ENCODE assay signal across 8 mouse cellular contexts in the genomic region with DNA sequence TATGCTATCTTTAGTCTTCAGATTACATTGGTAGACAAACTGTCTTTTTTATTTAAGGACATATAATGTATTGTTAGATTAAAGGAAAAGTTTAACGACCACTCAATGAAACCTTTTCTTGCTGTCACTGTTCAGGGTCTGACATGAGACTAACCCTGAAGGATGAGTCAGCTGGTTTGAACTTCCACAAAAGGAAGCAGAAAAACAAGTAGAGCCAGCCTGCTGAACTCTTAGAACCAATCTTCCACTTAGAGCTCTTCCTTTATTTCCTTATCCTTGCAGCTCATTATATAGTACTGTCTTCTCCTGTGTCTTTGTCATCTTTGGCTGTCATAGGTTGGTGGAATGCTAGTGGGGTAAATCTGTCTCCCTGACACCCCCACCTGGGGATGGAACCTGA. TPM values are rescaled to one million over a fixed set of nuclear protein-coding genes. Genes with fewer than 3 reads are reported as not detected.
DNase-seq lines count a peak whose midpoint lies in the region; ATAC-seq and TF ChIP-seq lines count a peak whose summit lies in the region.

No protein-coding gene starts in this region.

- TF ChIP-seq CTCF in cortical plate, adult 2 months (IDR thresholded peaks at IDR 0.05; ENCODE audit: extremely low read depth, insufficient read depth, low read length): no peak
- no peak for TF ChIP-seq CTCF in midbrain, postnatal 0 days (IDR thresholded peaks at IDR 0.05)

- DNase-seq in kidney, adult 9 months: no peak
- no peak for DNase-seq in intestine, embryonic 14.5 days (ENCODE audit: low spot score)
- no peak for DNase-seq in midbrain, postnatal 0 days (ENCODE audit: low spot score)
- no peak for DNase-seq in natural killer cell, adult 2 months (ENCODE audit: low spot score in 2 of 2)
- no peak for DNase-seq in ovary, postnatal 36 days (ENCODE audit: low spot score)
- no peak for DNase-seq in kidney, postnatal 14 days

- H3K27ac ChIP-seq in kidney, embryonic 14.5 days (ENCODE audit: low read depth, low read length): no peak overlapping the region
- no peak overlapping the region for H3K27ac ChIP-seq in cortical plate, adult 2 months (ENCODE audit: insufficient read depth, low read length)
- no peak overlapping the region for H3K27ac ChIP-seq in intestine, embryonic 14.5 days (ENCODE audit: low read depth)
- no peak overlapping the region for H3K27ac ChIP-seq in midbrain, postnatal 0 days (ENCODE audit: low read depth, low read length)

- no peak for TF ChIP-seq POLR2A in cortical plate, adult 2 months (IDR thresholded peaks at IDR 0.05; ENCODE audit: extremely low read depth, insufficient read depth, low read length)

- H3K27me3 ChIP-seq in kidney, embryonic 14.5 days (ENCODE audit: control insufficient read depth, insufficient read depth, low read length): no peaks in the 10 kb centered on the region
- no peaks in the 10 kb centered on the region for H3K27me3 ChIP-seq in intestine, embryonic 14.5 days (replicated peaks; ENCODE audit: control insufficient read depth, insufficient read depth, low read length)
- H3K27me3 ChIP-seq in midbrain, postnatal 0 days (ENCODE audit: insufficient read depth, low read length): no peaks in the 10 kb centered on the region

- H3K9me3 ChIP-seq in kidney, embryonic 14.5 days (ENCODE audit: control insufficient read depth, low read length): no peaks in the 10 kb centered on the region
- no peaks in the 10 kb centered on the region for H3K9me3 ChIP-seq in intestine, embryonic 14.5 days (ENCODE audit: control insufficient read depth, low read length)
- H3K9me3 ChIP-seq in midbrain, postnatal 0 days (ENCODE audit: low read length): no peaks in the 10 kb centered on the region

- H3K4me3 ChIP-seq in kidney, embryonic 14.5 days (ENCODE audit: low read length): peak overlapping the region; percentile 71
- H3K4me3 ChIP-seq in cortical plate, adult 2 months (ENCODE audit: insufficient read depth, low read length): peak overlapping the region; percentile 100
- peak overlapping the region; percentile 64 for H3K4me3 ChIP-seq in intestine, embryonic 14.5 days (ENCODE audit: low read depth, low read length)
- peak overlapping the region; percentile 73 for H3K4me3 ChIP-seq in midbrain, postnatal 0 days (ENCODE audit: low read depth, low read length)

- peaks cover 6% of the 10 kb centered on the region for H3K4me1 ChIP-seq in kidney, embryonic 14.5 days (ENCODE audit: control insufficient read depth, insufficient read depth, low read length)
- peaks cover 8% of the 10 kb centered on the region for H3K4me1 ChIP-seq in cortical plate, adult 2 months (ENCODE audit: control insufficient read depth, insufficient read depth, low read length)
- peaks cover 9% of the 10 kb centered on the region for H3K4me1 ChIP-seq in intestine, embryonic 14.5 days (replicated peaks; ENCODE audit: control insufficient read depth, insufficient read depth, low read length)
- H3K4me1 ChIP-seq in midbrain, postnatal 0 days (ENCODE audit: insufficient read depth, low read length): peaks cover 13% of the 10 kb centered on the region

- ATAC-seq in kidney, embryonic 14.5 days (ENCODE audit: low FRiP score, low TSS enrichment): no peak
- no peak for ATAC-seq in intestine, embryonic 14.5 days (replicated peaks; ENCODE audit: low FRiP score, low TSS enrichment, low read depth)
- no peak for ATAC-seq in midbrain, postnatal 0 days (ENCODE audit: low FRiP score)

- 51% methylated on average over 1 of the region's 1 CpGs for WGBS in kidney, embryonic 14.5 days
- 38% methylated on average over 1 of the region's 1 CpGs for WGBS in intestine, embryonic 14.5 days
- WGBS in midbrain, postnatal 0 days: 70% methylated on average over 1 of the region's 1 CpGs

- peak overlapping the region; percentile 84 for H3K4me2 ChIP-seq in kidney, embryonic 14.5 days (replicated peaks; ENCODE audit: low read depth, low read length)
- peak overlapping the region; percentile 68 for H3K4me2 ChIP-seq in intestine, embryonic 14.5 days (ENCODE audit: low read length)
- H3K4me2 ChIP-seq in midbrain, postnatal 0 days (ENCODE audit: low read depth, low read length, poor library complexity, severe bottlenecking): peak overlapping the region; percentile 79

- H3K9ac ChIP-seq in kidney, embryonic 14.5 days (ENCODE audit: low read depth, low read length): peak overlapping the region; percentile 31; the same call in 1 of the 2 replicates
- no peak overlapping the region for H3K9ac ChIP-seq in intestine, embryonic 14.5 days (ENCODE audit: low read length)
- no peak overlapping the region for H3K9ac ChIP-seq in midbrain, postnatal 0 days (replicated peaks; ENCODE audit: low read length, poor library complexity, severe bottlenecking)

- peaks cover 32% of the 10 kb centered on the region for H3K36me3 ChIP-seq in kidney, embryonic 14.5 days (ENCODE audit: control insufficient read depth, insufficient read depth, low read length)
- H3K36me3 ChIP-seq in intestine, embryonic 14.5 days (ENCODE audit: control insufficient read depth, insufficient read depth, low read length): peaks cover 44% of the 10 kb centered on the region
- H3K36me3 ChIP-seq in midbrain, postnatal 0 days (ENCODE audit: insufficient read depth, low read length): peaks cover 16% of the 10 kb centered on the region; the same call in 1 of the 2 replicates

RNA-seq across cellular contexts. Expression of gene Rit1, which starts 1.2 kb away (rescaled TPM):
- 44.7 and 46.4 TPM in 2 replicates for polyA plus RNA-seq in kidney, embryonic 14.5 days (2014; fragmentation: Nextera tagmentation; extraction: Ambion mirVana)
- polyA plus RNA-seq in cortical plate, adult 2 months (2012; rRNA removed): 58.7 and 63.6 TPM in 2 replicates
- 56.4 and 62.1 TPM in 2 replicates for polyA plus RNA-seq in intestine, embryonic 14.5 days (2014; fragmentation: Nextera tagmentation; extraction: Ambion mirVana)
- total RNA-seq in midbrain, postnatal 0 days (2014; rRNA removed): 78.1 and 88.3 TPM in 2 replicates
- 73.5 and 81.3 TPM in 2 replicates for polyA plus RNA-seq in midbrain, postnatal 0 days (2015; fragmentation: Nextera tagmentation; extraction: Ambion mirVana)

RNA-seq across cellular contexts. Expression of gene Khdc4, which starts 32.2 kb away (rescaled TPM):
- 58.1 and 103 TPM in 2 replicates for polyA plus RNA-seq in kidney, embryonic 14.5 days (2014; fragmentation: Nextera tagmentation; extraction: Ambion mirVana)
- 70.5 and 75.6 TPM in 2 replicates for polyA plus RNA-seq in cortical plate, adult 2 months (2012; rRNA removed)
- 78.9 and 87.9 TPM in 2 replicates for polyA plus RNA-seq in intestine, embryonic 14.5 days (2014; fragmentation: Nextera tagmentation; extraction: Ambion mirVana)
- total RNA-seq in midbrain, postnatal 0 days (2014; rRNA removed): 71.8 and 96.5 TPM in 2 replicates
- 66.8 and 70.5 TPM in 2 replicates for polyA plus RNA-seq in midbrain, postnatal 0 days (2015; fragmentation: Nextera tagmentation; extraction: Ambion mirVana)

RNA-seq across cellular contexts. Expression of gene Syt11, which starts 57.1 kb away (rescaled TPM):
- 10.3 and 12.5 TPM in 2 replicates for polyA plus RNA-seq in kidney, embryonic 14.5 days (2014; fragmentation: Nextera tagmentation; extraction: Ambion mirVana)
- 467 and 476 TPM in 2 replicates for polyA plus RNA-seq in cortical plate, adult 2 months (2012; rRNA removed)
- polyA plus RNA-seq in intestine, embryonic 14.5 days (2014; fragmentation: Nextera tagmentation; extraction: Ambion mirVana): 28.6 and 29.7 TPM in 2 replicates
- total RNA-seq in midbrain, postnatal 0 days (2014; rRNA removed): 142 and 150 TPM in 2 replicates
- polyA plus RNA-seq in midbrain, postnatal 0 days (2015; fragmentation: Nextera tagmentation; extraction: Ambion mirVana): 243 and 246 TPM in 2 replicates
